In genomic region chr2:121621262-121622163, GRCm38 (mm10) we compare ENCODE assay signal across 9 mouse cellular contexts.
DNase-seq lines count a peak whose midpoint lies in the region; ATAC-seq lines count a peak whose summit lies in the region.
"Had no signal": no experiment of that assay in that cellular context is flagged by ENCODE, and none has a peak within 500 bp of the region (broad histone marks: within the 10 kb centered on the region; RNA-seq: fewer than 3 reads in every experiment).

No protein-coding gene starts in this region.

- no peak overlapping the region for H3K9ac ChIP-seq in embryonic facial prominence, embryonic 14.5 days (ENCODE audit: low read depth, low read length)
- H3K9ac ChIP-seq: neural tube, embryonic 13.5 days had no signal

- peak; percentile 25 for DNase-seq in urinary bladder, postnatal 25 days (ENCODE audit: low spot score)
- DNase-seq in urinary bladder, adult 2 months (ENCODE audit: low spot score), result no peak
- peak; percentile 50 for DNase-seq in embryonic facial prominence, embryonic 14.5 days (ENCODE audit: low spot score)
- DNase-seq in layer of hippocampus, postnatal 10 days (ENCODE audit: low spot score in 2 of 2), result peak; percentile 26 to 31
- DNase-seq in telencephalon, adult 2 months (ENCODE audit: low read depth, low spot score), result peak; percentile 69
- no peak for DNase-seq in ovary, adult 18-20 months (ENCODE audit: low spot score)
- DNase-seq in ovary, postnatal 10 days (ENCODE audit: low spot score), result no peak

- H3K4me3 ChIP-seq in embryonic facial prominence, embryonic 14.5 days (ENCODE audit: low read depth, low read length), result no peak overlapping the region
- H3K4me3 ChIP-seq: neural tube, embryonic 13.5 days had no signal

- WGBS in embryonic facial prominence, embryonic 14.5 days, result 47% methylated on average over 13 of the region's 13 CpGs

- no peaks in the 10 kb centered on the region for H3K36me3 ChIP-seq in embryonic facial prominence, embryonic 14.5 days (ENCODE audit: control insufficient read depth, insufficient read depth, low read length)
- H3K36me3 ChIP-seq: neural tube, embryonic 13.5 days had no signal

- H3K4me2 ChIP-seq in embryonic facial prominence, embryonic 14.5 days (ENCODE audit: low read depth, low read length), result no peak overlapping the region
- H3K4me2 ChIP-seq: neural tube, embryonic 13.5 days had no signal

- peak; percentile 86 for ATAC-seq in embryonic facial prominence, embryonic 14.5 days (ENCODE audit: low read depth)
- no peak for ATAC-seq in megakaryocyte progenitor cell, adult 5-6 weeks (replicated peaks; ENCODE audit: poor library complexity)

- no peaks in the 10 kb centered on the region for H3K27me3 ChIP-seq in embryonic facial prominence, embryonic 14.5 days (replicated peaks; ENCODE audit: control insufficient read depth, insufficient read depth, low read length)
- H3K27me3 ChIP-seq: neural tube, embryonic 13.5 days had no signal

- no peak overlapping the region for H3K27ac ChIP-seq in embryonic facial prominence, embryonic 14.5 days (replicated peaks; ENCODE audit: low read depth, low read length)
- H3K27ac ChIP-seq: neural tube, embryonic 13.5 days had no signal

- H3K4me1 ChIP-seq in embryonic facial prominence, embryonic 14.5 days (ENCODE audit: control insufficient read depth, insufficient read depth, low read length), result peaks cover 9% of the 10 kb centered on the region

- H3K9me3 ChIP-seq in embryonic facial prominence, embryonic 14.5 days (ENCODE audit: control insufficient read depth, low read length), result no peaks in the 10 kb centered on the region
- H3K9me3 ChIP-seq: neural tube, embryonic 13.5 days had no signal

Comparison
In these comparisons a context has a peak if more than half of its experiments do, and no peak if none do; other contexts are left out.
1. DNase-seq: peak in urinary bladder, postnatal 25 days (single experiment), embryonic facial prominence, embryonic 14.5 days (single experiment), layer of hippocampus, postnatal 10 days (2 of 2) and telencephalon, adult 2 months (single experiment); none in urinary bladder, adult 2 months (single experiment), ovary, adult 18-20 months (single experiment) and ovary, postnatal 10 days (single experiment).